Mouse (Mus musculus): ENCODE measurements around the gene Acsm4. TPM values are rescaled to one million over a fixed set of nuclear protein-coding genes. Genes with fewer than 3 reads are reported as not detected.

The Acsm4 gene
- total RNA-seq, 2 experiments from 2014 or later: not detected

Other genes starting within 250 kb of the Acsm4 start
- gene Gp2, start 230.7 kb upstream of the Acsm4 start, total RNA-seq (2021): not detected
- not detected for gene Umod, start 210.7 kb upstream of the Acsm4 start, total RNA-seq (2021)
- gene Acsm5, start 170.6 kb upstream of the Acsm4 start, total RNA-seq (2021): under 1 TPM; 0.22 to 0.25 TPM
- gene Pdilt, start 166.5 kb upstream of the Acsm4 start, total RNA-seq (2021): not detected
- gene Acsm2, start 135.7 kb upstream of the Acsm4 start, total RNA-seq (2021): not detected
- not detected for gene Acsm1, start 83.0 kb upstream of the Acsm4 start, total RNA-seq (2021)
- gene Thumpd1, start 30.8 kb downstream of the Acsm4 start, total RNA-seq (2021): 10 to 100 TPM; 45.4 to 48.2 TPM
- gene Acsm3, start 70.9 kb downstream of the Acsm4 start, total RNA-seq (2021): not detected
- 1 to 10 TPM; 1.9 to 2.8 TPM for gene Rexo5, start 104.0 kb downstream of the Acsm4 start, total RNA-seq (2021)
- 1 to 10 TPM; 7.7 to 8.1 TPM for gene Eri2, start 104.0 kb downstream of the Acsm4 start, total RNA-seq (2021)
- 10 to 100 TPM; 11.5 to 12.6 TPM for gene Lyrm1, start 205.8 kb downstream of the Acsm4 start, total RNA-seq (2021)
- 10 to 100 TPM; 25.7 to 31.1 TPM for gene Dcun1d3, start 206.3 kb downstream of the Acsm4 start, total RNA-seq (2021)

Measured in layer of hippocampus, postnatal 36 days (tissue).